Mouse (Mus musculus) Patski (cell line): ENCODE measurements around the gene Mylk2. TPM values are rescaled to one million over a fixed set of nuclear protein-coding genes. Genes with fewer than 3 reads are reported as not detected.

Experiments used
- ATAC-seq: fragments of 100-300 bp; one replicate; pipeline ENCODE4 v1.8.0; 2021
- CTCF ChIA-PET: fragments of 350-600 bp; sonication (Branson Sonifier 250); formaldehyde crosslinking; loops from one replicate; lab custom pipeline; 2022; ENCODE audit warnings: inconsistent platforms; lab: Charles Lee
- POLR2A ChIA-PET: fragments of 350-600 bp; sonication (Branson Sonifier 250); formaldehyde crosslinking; loops from one replicate; lab custom pipeline; 2022; ENCODE audit warnings: antibody characterized with exemption, inconsistent platforms; lab: Charles Lee
- DNase-seq: peaks from one replicate; pipeline ENCODE4 v3.0.0-alpha.2; 2011; ENCODE audit warnings: low read depth, low spot score
- H3K27me3 ChIP-seq: fragments of 371-371 bp; one replicate; pipeline ENCODE4 v1.5.1; 2021
- CTCF ChIP-seq: fragments of 100-300 bp; IDR thresholded peaks from one replicate; pipeline ENCODE4 v1.5.1; 2021
- in situ Hi-C: fragments of 300-500 bp; cut with MboI; formaldehyde crosslinking; loops from 3 replicates; pipeline ENCODE4 v1.11.1; 2018; ENCODE audit warnings: low pct_unique_long_range_greater_than_20kb, mixed read lengths
- polyA plus RNA-seq: library from polyadenylated mRNA; unstranded; gene quantifications from one replicate; pipeline ENCODE4 v1.2.3, GENCODE M21; 2021

The Mylk2 gene
- polyA plus RNA-seq, 1 experiment from 2014 or later, result 0.08 TPM

DNA sequence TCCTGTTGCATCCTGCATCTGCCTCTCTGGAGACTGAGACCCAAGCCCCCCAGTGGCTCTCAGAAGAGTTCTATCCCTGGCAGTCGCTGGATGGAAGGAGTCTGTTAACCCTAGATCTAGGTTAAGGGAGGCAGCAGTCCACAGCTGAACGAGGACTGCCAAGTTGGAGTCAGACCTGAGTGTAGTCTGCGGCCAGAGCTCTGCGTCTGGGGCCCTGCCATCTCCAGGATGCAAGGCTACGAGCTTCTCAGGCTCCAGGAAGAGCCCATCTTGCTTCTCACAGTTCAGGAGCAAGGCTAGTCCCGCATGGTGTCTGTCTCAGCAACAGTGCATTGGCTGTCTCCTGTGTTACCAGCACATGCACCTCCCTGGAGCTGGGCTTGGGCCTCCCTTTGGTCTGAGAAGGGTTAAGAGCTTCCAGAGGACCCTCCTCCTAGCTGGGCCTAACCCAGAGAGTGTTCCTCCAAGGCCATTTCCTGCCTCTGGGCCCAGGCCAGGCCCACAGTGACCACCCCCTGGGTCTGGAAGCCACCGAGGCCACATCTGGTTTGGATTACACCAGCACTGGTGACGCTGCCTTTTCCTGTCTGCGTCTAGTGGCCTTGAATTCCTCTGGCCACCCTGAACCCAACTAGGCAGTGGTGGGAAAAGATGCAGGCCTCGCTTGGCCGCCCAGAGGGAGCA lies 14.2 kb downstream of the Mylk2 start:
- H3K27me3 ChIP-seq, result no peaks in the 10 kb centered on the region
- no peak for TF ChIP-seq CTCF
- ChIA-PET CTCF (interaction anchor here (1.4 to 2.2 kb wide), 2 partner anchors 8 to 11 kb away, joined by 4 to 8 read pairs; partner anchors contain the start of gene Foxs1), POLR2A (interaction anchor here (0.7 kb wide), 1 partner anchor 249 kb away, joined by 4 read pairs; no protein-coding TSS in a partner anchor)
- DNase-seq (no peak), ATAC-seq (no peak)
- in situ Hi-C loops, result no loop called here

GRCm38 (mm10) chr2:152926896-152927295 lies 15.7 kb downstream of the Mylk2 start:
- POLR2A ChIA-PET, result no interaction called here
- ATAC-seq (no peak), DNase-seq (no peak)
- in situ Hi-C loops, result no loop called here
- no peaks in the 10 kb centered on the region for H3K27me3 ChIP-seq
- TF ChIP-seq CTCF, result no peak
- CTCF ChIA-PET, result no interaction called here

GRCm38 (mm10) chr2:152927371-152927770 lies 16.2 kb downstream of the Mylk2 start:
- ChIA-PET CTCF (no interaction called here), POLR2A (no interaction called here)
- no peaks in the 10 kb centered on the region for H3K27me3 ChIP-seq
- in situ Hi-C loops, result no loop called here
- DNase-seq, result no peak
- ATAC-seq, result peak; percentile 69
- TF ChIP-seq CTCF, result no peak

DNA sequence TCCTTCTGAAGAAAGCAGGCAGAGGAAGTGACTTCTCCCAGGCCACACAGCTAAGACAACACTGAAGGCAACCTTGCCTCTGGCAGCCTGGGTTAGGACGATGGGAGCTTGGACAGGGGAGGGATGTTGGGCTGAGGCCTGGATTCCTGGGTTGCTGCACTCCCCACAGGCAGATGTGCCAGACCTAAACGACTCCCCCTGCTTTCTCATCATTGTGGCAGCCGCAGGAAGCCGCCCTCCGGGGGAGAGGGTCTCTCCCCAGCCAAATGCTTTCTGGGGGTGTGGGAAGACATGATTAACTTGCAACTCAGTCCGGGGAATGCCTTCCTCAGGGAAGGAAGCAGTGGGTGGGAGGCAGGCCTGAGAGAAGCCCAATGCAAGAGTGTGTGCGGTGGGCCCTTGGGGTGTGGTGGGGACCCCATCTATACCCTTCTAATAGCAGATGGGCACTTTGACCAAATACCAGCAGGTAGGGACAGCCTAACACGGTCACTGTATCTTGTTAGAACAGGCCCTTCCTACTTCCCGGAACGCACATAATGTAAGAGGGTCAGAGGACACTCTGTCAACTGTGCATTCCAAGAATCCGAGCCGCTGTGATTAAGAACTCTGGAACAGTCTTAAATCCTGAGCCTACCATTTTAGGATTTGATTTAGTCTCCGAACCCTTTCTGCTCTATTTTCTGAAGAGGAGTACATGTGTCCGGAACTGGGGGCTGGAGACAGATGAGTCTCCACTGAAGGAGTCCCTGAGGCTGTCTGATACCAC lies 17.3 kb downstream of the Mylk2 start:
- ChIA-PET POLR2A (interaction anchor here (0.7 kb wide), 1 partner anchor 275 kb away, joined by 3 read pairs; no protein-coding TSS in a partner anchor), CTCF (no interaction called here)
- ATAC-seq (no peak), DNase-seq (no peak)
- H3K27me3 ChIP-seq, result no peaks in the 10 kb centered on the region
- TF ChIP-seq CTCF, result no peak
- in situ Hi-C loops, result no loop called here

- in situ Hi-C loops, result no loop called here
- ChIA-PET CTCF (no interaction called here), POLR2A (no interaction called here)
- ATAC-seq (no peak), DNase-seq (no peak)
- H3K27me3 ChIP-seq, result no peaks in the 10 kb centered on the region
- no peak for TF ChIP-seq CTCF
Measured at GRCm38 (mm10) chr2:152928988-152929370, 17.8 kb downstream of the Mylk2 start.

GRCm38 (mm10) chr2:152930276-152930675 lies 19.1 kb downstream of the Mylk2 start:
- no peak for ATAC-seq
- ChIA-PET POLR2A (no interaction called here), CTCF (interaction anchor here (0.8 kb wide), 1 partner anchor 14 kb away, joined by 3 read pairs; no protein-coding TSS in a partner anchor)
- no peaks in the 10 kb centered on the region for H3K27me3 ChIP-seq
- no peak for TF ChIP-seq CTCF
- DNase-seq, result no peak
- in situ Hi-C loops, result no loop called here

GRCm38 (mm10) chr2:152931456-152932160 lies 20.5 kb downstream of the Mylk2 start:
- H3K27me3 ChIP-seq, result no peaks in the 10 kb centered on the region
- DNase-seq (no peak), ATAC-seq (no peak)
- in situ Hi-C loops, result no loop called here
- POLR2A ChIA-PET, result interaction anchor here (0.6 to 0.7 kb wide), 2 partner anchors 205 to 542 kb away, joined by 3 to 6 read pairs; no protein-coding TSS in a partner anchor
- CTCF ChIA-PET, result interaction anchor here (1.0 to 2.4 kb wide), 2 partner anchors 13 to 83 kb away, joined by 3 to 6 read pairs; no protein-coding TSS in a partner anchor
- no peak for TF ChIP-seq CTCF

GRCm38 (mm10) chr2:152933048-152933447 lies 21.9 kb downstream of the Mylk2 start, which contains the start of gene Foxs1:
Gene Foxs1 (minus strand): TSS chr2:152933208.
- TF ChIP-seq CTCF, result no peak
- no peak for DNase-seq
- in situ Hi-C loops, result no loop called here
- H3K27me3 ChIP-seq, result no peaks in the 10 kb centered on the region
- POLR2A ChIA-PET, result interaction anchor here (0.7 to 0.8 kb wide), 2 partner anchors 12 to 38 kb away, joined by 3 read pairs; no protein-coding TSS in a partner anchor
- no peak for ATAC-seq
- CTCF ChIA-PET, result interaction anchor here (0.9 to 2.4 kb wide), 6 partner anchors 9 to 109 kb away, joined by 3 to 8 read pairs (median 4); no protein-coding TSS in a partner anchor

- no peaks in the 10 kb centered on the region for H3K27me3 ChIP-seq
- in situ Hi-C loops, result no loop called here
- POLR2A ChIA-PET, result interaction anchor here (0.8 kb wide), 1 partner anchor 11 kb away, joined by 3 read pairs; no protein-coding TSS in a partner anchor
- no peak for DNase-seq
- peak; percentile 62 for ATAC-seq
- no peak for TF ChIP-seq CTCF
- CTCF ChIA-PET, result interaction anchor here (0.7 to 2.4 kb wide), 9 partner anchors 9 to 108 kb away, joined by 3 to 8 read pairs (median 4); no protein-coding TSS in a partner anchor
Measured at GRCm38 (mm10) chr2:152933614-152934013, 22.5 kb downstream of the Mylk2 start.

DNA sequence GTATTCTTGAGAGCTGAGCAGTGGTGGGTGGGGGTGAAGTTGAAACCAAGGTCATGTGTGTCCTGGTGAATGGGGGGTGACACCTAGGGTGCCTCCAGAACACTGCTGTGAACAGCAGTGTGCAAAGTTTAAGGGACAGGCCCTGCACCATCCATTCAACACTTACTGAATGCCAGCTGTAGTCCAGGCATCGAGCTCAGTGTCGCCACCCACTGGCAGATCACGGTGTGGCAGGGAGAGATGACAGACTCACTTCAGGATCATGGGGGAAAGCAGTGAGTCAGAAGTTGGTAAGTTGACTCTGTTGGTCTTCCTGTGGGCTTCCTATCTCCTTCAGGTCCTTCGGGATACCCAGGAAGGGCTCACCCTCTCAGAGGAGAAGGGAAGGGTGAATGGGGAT lies 28.7 kb downstream of the Mylk2 start:
- CTCF ChIA-PET, result interaction anchor here (1.2 to 1.3 kb wide), 2 partner anchors 21 to 27 kb away, joined by 3 read pairs; no protein-coding TSS in a partner anchor
- in situ Hi-C loops, result no loop called here
- H3K27me3 ChIP-seq, result peaks cover 32% of the 10 kb centered on the region
- ATAC-seq (no peak), DNase-seq (no peak)
- no peak for TF ChIP-seq CTCF
- POLR2A ChIA-PET, result interaction anchor here (0.6 kb wide), 1 partner anchor 201 kb away, joined by 3 read pairs; no protein-coding TSS in a partner anchor
